Mouse (Mus musculus) forebrain, embryonic 11.5 days (tissue): ENCODE measurements around the gene Usp20. TPM values are rescaled to one million over a fixed set of nuclear protein-coding genes. Genes with fewer than 3 reads are reported as not detected.

Experiments used
- ATAC-seq: fragments of 200-750 bp; cut with Nextera tagmentation; replicated peaks from 2 replicates; pipeline ENCODE4 v1.8.0; 2017; ENCODE audit warnings: moderate TSS enrichment; ENCODE audit not compliant: low FRiP score
- DNase-seq: peaks from one replicate; pipeline ENCODE4 v3.0.0-alpha.2; 2017; ENCODE audit warnings: low spot score
- H3K27ac ChIP-seq: fragments of 300-500 bp; sonication (generic); 2 replicates; pipeline ENCODE4 v1.5.1; 2014; ENCODE audit warnings: low read depth, low read length
- H3K27me3 ChIP-seq: fragments of 300-500 bp; sonication (generic); 2 replicates; pipeline ENCODE4 v1.6.1; 2014; ENCODE audit warnings: mild to moderate bottlenecking, low read length, mixed read lengths; ENCODE audit not compliant: control insufficient read depth, insufficient read depth
- H3K36me3 ChIP-seq: fragments of 300-500 bp; sonication (generic); 2 replicates; pipeline ENCODE4 v1.6.1; 2014; ENCODE audit warnings: mild to moderate bottlenecking, low read length, moderate library complexity, mixed read lengths; ENCODE audit not compliant: control insufficient read depth, insufficient read depth
- H3K4me1 ChIP-seq: fragments of 300-500 bp; sonication (generic); replicated peaks from 2 replicates; pipeline ENCODE4 v1.6.1; 2014; ENCODE audit warnings: low read length, mixed read lengths; ENCODE audit not compliant: control insufficient read depth, insufficient read depth
- H3K4me2 ChIP-seq: fragments of 300-500 bp; sonication (generic); 2 replicates; pipeline ENCODE4 v1.6.1; 2014; ENCODE audit warnings: low read depth, mild to moderate bottlenecking, low read length, moderate library complexity, mixed read lengths; ENCODE audit not compliant: severe bottlenecking
- H3K4me3 ChIP-seq: fragments of 300-500 bp; sonication (generic); 2 replicates; pipeline ENCODE4 v1.5.1; 2014; ENCODE audit warnings: low read depth, low read length
- H3K9ac ChIP-seq: fragments of 300-500 bp; sonication (generic); 2 replicates; pipeline ENCODE4 v1.6.1; 2014; ENCODE audit warnings: low read length
- H3K9me3 ChIP-seq: fragments of 300-500 bp; sonication (generic); 2 replicates; pipeline ENCODE4 v1.6.1; 2016; ENCODE audit warnings: low read length, mixed read lengths; ENCODE audit not compliant: control insufficient read depth
- WGBS: fragments of 180-500 bp; shearing (Covaris S2); extraction: QIAGEN DNeasy Blood & Tissue Kit; methylation state at CpG from one replicate; pipeline ENCODE4 v1.1.7; 2014; 5-methylcytosine and 5-hydroxymethylcytosine counted together
- polyA plus RNA-seq: library from polyadenylated mRNA; unstranded; fragments of >200 nt; fragmentation: Nextera tagmentation; extraction: Ambion mirVana; gene quantifications from 2 replicates; pipeline ENCODE4 v1.2.1, GENCODE M21; 2014

The Usp20 gene
- polyA plus RNA-seq, 1 experiment from 2014 or later, result 17.7 TPM

DNA sequence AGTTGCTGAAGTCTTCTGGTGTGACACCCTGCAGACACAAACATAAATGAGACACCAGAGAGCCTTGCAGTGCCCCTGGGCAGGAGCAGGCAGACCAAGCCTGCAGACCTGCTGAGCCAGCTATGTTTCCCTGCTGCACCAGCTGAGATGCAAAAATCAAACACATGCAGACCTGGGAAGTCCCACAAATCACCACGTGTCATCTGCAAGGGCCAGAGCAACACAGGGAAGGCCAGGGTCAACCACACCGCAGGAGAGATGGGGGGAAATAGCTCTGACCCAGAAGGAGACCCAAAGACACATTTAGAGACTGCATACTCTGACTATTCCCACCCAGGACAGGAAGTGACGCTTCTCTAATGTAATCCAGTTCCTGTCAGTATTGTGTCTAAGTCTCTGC is 58.4 kb downstream of the Usp20 start:
- Histone ChIP-seq H3K4me3 (no peak overlapping the region), H3K4me2 (no peak overlapping the region), H3K27me3 (no peaks in the 10 kb centered on the region), H3K9ac (no peak overlapping the region), H3K27ac (no peak overlapping the region), H3K4me1 (no peaks in the 10 kb centered on the region), H3K9me3 (no peaks in the 10 kb centered on the region), H3K36me3 (no peaks in the 10 kb centered on the region; the same call in 1 of the 2 replicates)
- ATAC-seq, result no peak
- DNase-seq, result no peak
- WGBS, result 82% methylated on average over 3 of the region's 3 CpGs

GRCm38 (mm10) chr2:31041386-31041785 is 59.3 kb downstream of the Usp20 start:
- 93% methylated on average over 6 of the region's 6 CpGs for WGBS
- Histone ChIP-seq H3K4me3 (no peak overlapping the region), H3K9ac (no peak overlapping the region), H3K4me2 (no peak overlapping the region), H3K4me1 (no peaks in the 10 kb centered on the region), H3K36me3 (no peaks in the 10 kb centered on the region; the same call in 1 of the 2 replicates), H3K9me3 (no peaks in the 10 kb centered on the region), H3K27ac (no peak overlapping the region), H3K27me3 (no peaks in the 10 kb centered on the region)
- no peak for ATAC-seq
- no peak for DNase-seq

GRCm38 (mm10) chr2:31042881-31043280 is 60.8 kb downstream of the Usp20 start:
- Histone ChIP-seq H3K27ac (no peak overlapping the region), H3K27me3 (no peaks in the 10 kb centered on the region), H3K4me3 (no peak overlapping the region), H3K4me2 (no peak overlapping the region), H3K9me3 (no peaks in the 10 kb centered on the region), H3K4me1 (no peaks in the 10 kb centered on the region), H3K9ac (no peak overlapping the region), H3K36me3 (no peaks in the 10 kb centered on the region)
- WGBS, result 88% methylated on average over 6 of the region's 6 CpGs
- DNase-seq (no peak), ATAC-seq (no peak)

- Histone ChIP-seq H3K4me2 (no peak overlapping the region), H3K27ac (no peak overlapping the region), H3K4me1 (no peaks in the 10 kb centered on the region), H3K36me3 (no peaks in the 10 kb centered on the region), H3K4me3 (no peak overlapping the region), H3K9me3 (no peaks in the 10 kb centered on the region), H3K9ac (no peak overlapping the region), H3K27me3 (no peaks in the 10 kb centered on the region)
- DNase-seq, result no peak
- ATAC-seq, result no peak
- WGBS, result 92% methylated on average over 1 of the region's 1 CpGs
Observed at GRCm38 (mm10) chr2:31043856-31044255, 61.8 kb downstream of the Usp20 start.

DNA sequence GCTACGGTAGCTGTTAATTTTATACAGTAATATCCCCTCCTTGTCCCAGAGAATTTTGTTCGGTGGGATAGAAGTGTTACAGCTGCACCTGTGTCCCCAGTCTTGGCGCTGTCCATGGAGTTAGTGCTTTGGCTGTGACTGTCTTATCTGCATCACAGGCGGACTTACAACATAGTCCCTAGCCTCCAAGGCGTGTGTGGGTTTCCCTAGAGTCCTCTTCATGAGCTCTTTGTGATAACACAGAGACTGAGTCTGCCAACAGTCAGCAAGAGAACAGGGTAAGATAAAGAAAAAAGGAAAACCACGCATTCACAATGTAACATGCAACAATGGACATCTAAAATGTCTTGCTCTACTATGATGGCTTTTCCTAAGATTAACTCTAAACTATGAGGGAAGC is 66.0 kb downstream of the Usp20 start:
- Histone ChIP-seq H3K4me1 (no peaks in the 10 kb centered on the region), H3K27me3 (no peaks in the 10 kb centered on the region), H3K9me3 (no peaks in the 10 kb centered on the region), H3K9ac (no peak overlapping the region), H3K4me3 (no peak overlapping the region), H3K36me3 (no peaks in the 10 kb centered on the region), H3K27ac (no peak overlapping the region), H3K4me2 (no peak overlapping the region)
- 94% methylated on average over 6 of the region's 6 CpGs for WGBS
- DNase-seq, result no peak
- no peak for ATAC-seq

DNA sequence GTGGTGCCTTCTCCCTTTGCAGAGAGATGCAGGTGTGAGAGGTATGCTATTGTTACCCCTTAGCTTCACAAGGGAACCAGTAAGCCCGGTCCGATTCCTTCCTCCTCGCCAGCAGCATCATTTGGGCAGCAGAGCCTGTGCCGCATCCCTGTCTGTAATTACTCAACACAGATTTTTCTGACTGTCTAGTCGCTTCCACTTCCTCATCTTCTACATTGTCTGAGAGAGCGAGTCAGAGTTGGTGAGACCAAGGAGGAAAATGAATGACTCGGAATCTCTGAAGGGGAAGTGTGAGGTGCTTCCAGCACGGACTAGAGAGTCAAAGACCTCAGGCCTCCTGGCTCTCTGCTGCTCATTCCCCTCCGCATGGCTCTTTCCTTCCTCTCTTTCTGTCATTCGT is 70.4 kb downstream of the Usp20 start:
- H3K9me3 ChIP-seq, result no peaks in the 10 kb centered on the region
- H3K27ac ChIP-seq, result no peak overlapping the region
- WGBS, result 94% methylated on average over 10 of the region's 10 CpGs
- H3K4me1 ChIP-seq, result no peaks in the 10 kb centered on the region
- no peak for ATAC-seq
- no peak overlapping the region for H3K9ac ChIP-seq
- H3K27me3 ChIP-seq, result no peaks in the 10 kb centered on the region
- H3K4me2 ChIP-seq, result no peak overlapping the region
- DNase-seq, result no peak
- H3K4me3 ChIP-seq, result no peak overlapping the region
- peaks cover 2% of the 10 kb centered on the region; the same call in 1 of the 2 replicates for H3K36me3 ChIP-seq

- Histone ChIP-seq H3K36me3 (peaks cover 2% of the 10 kb centered on the region; the same call in 1 of the 2 replicates), H3K4me1 (no peaks in the 10 kb centered on the region), H3K9ac (no peak overlapping the region), H3K27me3 (no peaks in the 10 kb centered on the region), H3K4me3 (no peak overlapping the region), H3K27ac (no peak overlapping the region), H3K9me3 (no peaks in the 10 kb centered on the region), H3K4me2 (no peak overlapping the region)
- ATAC-seq (no peak), DNase-seq (no peak)
- WGBS, result 92% methylated on average over 13 of the region's 13 CpGs
Observed at GRCm38 (mm10) chr2:31053426-31053825, 71.3 kb downstream of the Usp20 start.

GRCm38 (mm10) chr2:31053851-31054340 is 71.8 kb downstream of the Usp20 start:
- Histone ChIP-seq H3K4me2 (no peak overlapping the region), H3K27me3 (no peaks in the 10 kb centered on the region), H3K9me3 (no peaks in the 10 kb centered on the region), H3K36me3 (peaks cover 2% of the 10 kb centered on the region; the same call in 1 of the 2 replicates), H3K9ac (no peak overlapping the region), H3K27ac (no peak overlapping the region), H3K4me1 (no peaks in the 10 kb centered on the region), H3K4me3 (no peak overlapping the region)
- ATAC-seq (no peak), DNase-seq (no peak)
- 95% methylated on average over 11 of the region's 11 CpGs for WGBS

GRCm38 (mm10) chr2:31056070-31056469 is 74.0 kb downstream of the Usp20 start:
- Histone ChIP-seq H3K27ac (no peak overlapping the region), H3K27me3 (no peaks in the 10 kb centered on the region), H3K4me1 (no peaks in the 10 kb centered on the region), H3K9ac (no peak overlapping the region), H3K36me3 (peaks cover 2% of the 10 kb centered on the region; the same call in 1 of the 2 replicates), H3K9me3 (no peaks in the 10 kb centered on the region), H3K4me2 (no peak overlapping the region), H3K4me3 (no peak overlapping the region)
- DNase-seq, result no peak
- 97% methylated on average over 3 of the region's 3 CpGs for WGBS
- ATAC-seq, result no peak
